Mouse (Mus musculus) intestine, postnatal 0 days (tissue): ENCODE results near the gene Xpnpep2. TPM values are rescaled to one million over a fixed set of nuclear protein-coding genes. Genes with fewer than 3 reads are reported as not detected.

Source experiments
- ATAC-seq: fragments of 200-750 bp; cut with Nextera tagmentation; 2 replicates; pipeline ENCODE4 v1.8.0; 2017; ENCODE audit warnings: mild to moderate bottlenecking, moderate TSS enrichment, moderate library complexity
- H3K27ac ChIP-seq: fragments of 300-500 bp; sonication (generic); 2 replicates; pipeline ENCODE4 v1.5.1; 2014; ENCODE audit warnings: mild to moderate bottlenecking, low read depth, low read length, moderate library complexity
- H3K27me3 ChIP-seq: fragments of 300-500 bp; sonication (generic); replicated peaks from 2 replicates; pipeline ENCODE4 v1.6.1; 2014; ENCODE audit warnings: low read length, mixed read lengths; ENCODE audit not compliant: control insufficient read depth, insufficient read depth
- H3K36me3 ChIP-seq: fragments of 300-500 bp; sonication (generic); 2 replicates; pipeline ENCODE4 v1.6.1; 2014; ENCODE audit warnings: mild to moderate bottlenecking, moderate library complexity; ENCODE audit not compliant: control insufficient read depth, insufficient read depth
- H3K4me1 ChIP-seq: fragments of 300-500 bp; sonication (generic); replicated peaks from 2 replicates; pipeline ENCODE4 v1.6.1; 2014; ENCODE audit warnings: antibody characterized with exemption, low read length, mixed read lengths; ENCODE audit not compliant: control insufficient read depth, insufficient read depth
- H3K4me2 ChIP-seq: fragments of 300-500 bp; sonication (generic); replicated peaks from 2 replicates; pipeline ENCODE4 v1.6.1; 2014; ENCODE audit warnings: low read depth, mild to moderate bottlenecking, moderate library complexity
- H3K4me3 ChIP-seq: fragments of 300-500 bp; sonication (generic); 2 replicates; pipeline ENCODE4 v1.5.1; 2014; ENCODE audit warnings: low read depth, low read length
- H3K9ac ChIP-seq: fragments of 300-500 bp; sonication (generic); 2 replicates; pipeline ENCODE4 v1.6.1; 2014; ENCODE audit warnings: mild to moderate bottlenecking, low read depth, low read length
- H3K9me3 ChIP-seq: fragments of 300-500 bp; sonication (generic); 2 replicates; pipeline ENCODE4 v1.6.1; 2016; ENCODE audit warnings: mixed run types; ENCODE audit not compliant: control insufficient read depth
- CTCF ChIP-seq: sonication (generic); IDR thresholded peaks from 2 replicates; pipeline ENCODE4 v1.5.1; 2016; ENCODE audit warnings: low read depth, mild to moderate bottlenecking, control low read depth, antibody characterized with exemption, moderate library complexity
- WGBS: fragments of 180-500 bp; shearing (Covaris S2); extraction: QIAGEN DNeasy Blood & Tissue Kit; methylation state at CpG from one replicate; pipeline ENCODE4 v1.1.7; 2014; 5-methylcytosine and 5-hydroxymethylcytosine counted together
- polyA plus RNA-seq: library from polyadenylated mRNA; unstranded; fragments of >200 nt; fragmentation: Nextera tagmentation; extraction: Ambion mirVana; gene quantifications from 2 replicates; pipeline ENCODE4 v1.2.1, GENCODE M21; 2015

The Xpnpep2 gene
- polyA plus RNA-seq, 1 experiment from 2014 or later = 4.4 TPM

DNA sequence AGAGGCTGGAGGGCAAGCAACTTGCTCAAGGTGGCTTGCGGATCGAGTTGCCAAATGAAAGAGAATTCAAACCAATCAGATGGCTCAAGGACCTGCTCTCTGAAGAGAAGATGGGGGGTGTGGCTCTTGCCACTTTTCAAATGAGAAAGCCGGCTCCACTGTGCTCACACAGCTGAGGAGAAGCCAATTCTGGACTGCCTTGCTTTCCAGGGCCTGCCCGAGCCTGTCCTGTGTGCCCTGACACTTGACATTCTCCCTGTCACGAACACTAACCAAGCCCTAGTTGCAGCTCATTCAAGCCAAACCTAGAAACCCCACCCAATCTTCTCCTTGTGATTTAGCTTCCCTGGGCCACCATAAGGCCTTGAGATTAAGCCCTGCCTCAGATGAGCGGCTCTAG is 29.5 kb downstream of the Xpnpep2 start:
- no peak overlapping the region for H3K4me3 ChIP-seq
- H3K4me1 ChIP-seq = no peaks in the 10 kb centered on the region
- no peak overlapping the region for H3K9ac ChIP-seq
- TF ChIP-seq CTCF = no peak
- H3K27me3 ChIP-seq = no peaks in the 10 kb centered on the region
- H3K4me2 ChIP-seq = no peak overlapping the region
- no peak for ATAC-seq
- no peaks in the 10 kb centered on the region for H3K36me3 ChIP-seq
- no peak overlapping the region for H3K27ac ChIP-seq
- no peaks in the 10 kb centered on the region for H3K9me3 ChIP-seq
- 85% methylated on average over 6 of the region's 6 CpGs for WGBS

- H3K4me3 ChIP-seq = no peak overlapping the region
- H3K4me2 ChIP-seq = no peak overlapping the region
- no peak for ATAC-seq
- WGBS = 51% methylated on average over 7 of the region's 7 CpGs
- TF ChIP-seq CTCF = no peak
- no peaks in the 10 kb centered on the region for H3K9me3 ChIP-seq
- H3K27me3 ChIP-seq = no peaks in the 10 kb centered on the region
- no peak overlapping the region for H3K27ac ChIP-seq
- no peaks in the 10 kb centered on the region for H3K36me3 ChIP-seq
- no peak overlapping the region for H3K9ac ChIP-seq
- H3K4me1 ChIP-seq = no peaks in the 10 kb centered on the region
Measured at GRCm38 (mm10) chrX:48138539-48139275, 30.2 kb downstream of the Xpnpep2 start.

DNA sequence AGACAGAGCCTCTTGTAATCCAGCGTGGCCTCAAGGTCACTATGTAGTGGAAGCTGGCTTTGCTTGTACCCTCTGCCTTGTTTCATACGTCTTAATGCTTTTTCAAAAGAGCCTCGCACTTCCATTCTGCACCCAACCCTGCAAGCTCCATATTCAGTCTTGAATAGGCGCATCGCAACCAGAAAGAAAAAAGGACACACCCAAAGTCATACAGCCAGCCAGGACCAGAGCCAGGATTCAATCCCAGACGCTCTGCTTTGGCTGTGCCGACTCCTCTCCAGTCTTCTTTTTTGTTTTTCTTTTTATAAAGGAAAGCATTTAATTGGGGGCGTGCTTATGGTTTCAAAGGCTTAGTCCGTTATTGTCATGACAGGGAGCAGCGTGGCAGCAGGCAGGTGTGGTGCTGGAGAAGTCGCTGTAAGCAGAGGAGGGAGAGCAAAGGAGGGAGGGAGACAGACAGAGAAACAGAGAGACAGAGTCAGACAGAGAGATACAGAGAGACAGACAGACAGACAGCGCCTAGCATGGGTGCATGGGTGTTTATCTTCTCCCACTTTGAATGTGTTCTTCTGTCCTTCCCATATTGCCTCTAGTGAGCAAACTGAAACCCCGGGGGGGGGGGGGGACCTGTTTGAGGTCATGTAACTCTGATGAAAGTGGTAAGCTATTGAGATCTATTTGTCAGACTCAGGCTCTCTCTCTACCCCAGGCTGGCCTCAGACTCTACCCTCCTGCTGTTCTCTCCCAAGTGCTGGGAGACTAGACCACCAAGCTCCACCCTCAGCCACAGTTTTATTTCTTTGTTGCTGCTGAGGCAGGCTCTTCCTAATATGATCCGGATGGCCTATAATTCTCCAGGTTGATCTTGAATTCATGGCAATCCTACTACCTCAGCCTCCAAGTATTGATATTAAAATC is 31.1 kb downstream of the Xpnpep2 start:
- H3K4me1 ChIP-seq = no peaks in the 10 kb centered on the region
- H3K9me3 ChIP-seq = no peaks in the 10 kb centered on the region
- no peaks in the 10 kb centered on the region for H3K27me3 ChIP-seq
- H3K4me3 ChIP-seq = no peak overlapping the region
- no peak overlapping the region for H3K27ac ChIP-seq
- H3K9ac ChIP-seq = no peak overlapping the region
- no peaks in the 10 kb centered on the region for H3K36me3 ChIP-seq
- WGBS = 53% methylated on average over 14 of the region's 14 CpGs
- no peak for ATAC-seq
- no peak overlapping the region for H3K4me2 ChIP-seq
- TF ChIP-seq CTCF = no peak

DNA sequence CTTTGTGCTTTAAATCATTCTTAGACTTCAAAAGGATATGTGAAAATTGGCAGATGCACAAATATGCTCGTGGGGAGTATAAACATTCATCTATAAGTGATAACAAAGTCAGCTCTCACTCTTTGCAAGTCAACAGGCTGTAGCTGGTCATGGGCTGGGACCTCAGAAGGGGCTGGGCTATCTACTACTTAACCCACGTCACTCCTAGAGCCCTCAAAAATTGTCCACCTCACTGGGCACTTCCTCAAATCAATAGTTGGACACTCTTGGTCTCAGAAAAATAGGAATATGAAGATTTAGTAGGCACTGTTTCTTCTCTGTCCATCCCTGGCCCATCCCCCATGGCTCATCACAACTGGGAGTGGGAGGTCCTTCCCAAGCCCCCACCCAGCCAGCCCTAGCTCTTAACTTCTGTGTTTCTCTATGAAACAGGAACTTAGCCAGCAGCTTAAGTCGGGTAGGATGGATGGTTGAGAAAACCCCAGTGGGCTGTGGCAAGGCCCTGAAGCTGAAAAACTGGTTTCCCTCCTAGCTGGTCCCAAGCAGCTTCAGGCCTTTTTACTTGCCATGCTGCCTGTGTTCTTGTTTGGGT is 31.9 kb downstream of the Xpnpep2 start:
- Histone ChIP-seq H3K9ac (no peak overlapping the region), H3K4me3 (no peak overlapping the region), H3K36me3 (no peaks in the 10 kb centered on the region), H3K27me3 (no peaks in the 10 kb centered on the region), H3K9me3 (no peaks in the 10 kb centered on the region), H3K27ac (no peak overlapping the region), H3K4me2 (no peak overlapping the region), H3K4me1 (no peaks in the 10 kb centered on the region)
- 38% methylated on average over 3 of the region's 3 CpGs for WGBS
- no peak for TF ChIP-seq CTCF
- no peak for ATAC-seq

GRCm38 (mm10) chrX:48141481-48141880 is 33.0 kb downstream of the Xpnpep2 start:
- Histone ChIP-seq H3K4me2 (no peak overlapping the region), H3K9me3 (no peaks in the 10 kb centered on the region), H3K9ac (no peak overlapping the region), H3K27ac (0 out of 2 replicates have a peak overlapping the region, but pooled peaks have one; percentile 7), H3K4me1 (no peaks in the 10 kb centered on the region), H3K27me3 (no peaks in the 10 kb centered on the region), H3K4me3 (no peak overlapping the region), H3K36me3 (no peaks in the 10 kb centered on the region)
- 47% methylated on average over 6 of the region's 6 CpGs for WGBS
- TF ChIP-seq CTCF = no peak
- ATAC-seq = peak; percentile 22; the same call in 1 of the 2 replicates
